Mouse (Mus musculus) megakaryocyte, embryonic 14.5 days (primary cell): ENCODE measurements at regions not wholly inside any gene's neighbourhood (a gene's known extent, or its start where the extent isn't known, plus 50 kb on each side); places are given as distances from the start of the nearest gene placed in this dataset.

Experiments used
- FLI1 ChIP-seq: IDR thresholded peaks from 2 replicates; pipeline ENCODE4 v1.6.1; 2012; ENCODE audit warnings: low read length, inconsistent platforms, mixed read lengths
- GATA1 ChIP-seq: IDR thresholded peaks from 3 replicates; pipeline ENCODE4 v1.6.1; 2012; ENCODE audit warnings: mixed read lengths, low read length, inconsistent platforms, borderline replicate concordance

GRCm38 (mm10) chr13:97443731-97444428, 203.0 kb downstream of the Enc1 start:
- TF ChIP-seq GATA1 (no peak), FLI1 (no peak)
